Mouse (Mus musculus) skeletal muscle tissue, adult 2 months (tissue): ENCODE measurements around the gene Olfr1466.

Experiments
- DNase-seq: peaks from one replicate; pipeline ENCODE4 v3.0.0-alpha.2; 2012; ENCODE audit warnings: low read depth, low spot score

Gene Olfr1466

DNA sequence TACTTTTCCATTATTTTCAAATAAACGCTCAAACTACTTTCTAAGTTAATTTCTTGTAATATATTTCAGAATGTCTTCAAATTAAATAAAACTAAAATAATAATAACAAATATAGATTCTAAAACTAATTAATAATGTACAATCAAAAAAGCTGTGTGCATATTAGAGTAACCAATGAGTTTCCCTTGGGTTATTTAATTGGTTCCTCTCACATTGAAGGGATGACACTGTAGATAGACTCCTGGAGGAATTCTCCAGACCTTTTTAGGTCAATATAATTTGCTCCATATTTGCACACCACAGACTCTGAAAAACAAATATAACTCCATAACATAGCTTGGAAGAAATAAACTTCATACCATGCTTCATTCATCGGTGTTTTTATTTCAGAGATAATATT is at the start of gene Olfr1466:
Olfr1466 (plus strand) TSS at position 301 of the 400 bp plus-strand sequence.
- no peak for DNase-seq

GRCm38 (mm10) chr19:13315441-13315840 is 23.2 kb upstream of the Olfr1466 start, which contains the start of gene Olfr1465:
TSS of gene Olfr1465 (minus strand) at chr19:13315541.
- DNase-seq = no peak

- no peak for DNase-seq
Measured at GRCm38 (mm10) chr19:13361936-13362335, 23.3 kb downstream of the Olfr1466 start, which contains the start of gene Olfr1467. TSS of gene Olfr1467 (plus strand) at chr19:13362236.
